Mouse (Mus musculus) heart, postnatal 0 days (tissue): ENCODE results near the gene Sigmar1. TPM values are rescaled to one million over a fixed set of nuclear protein-coding genes. Genes with fewer than 3 reads are reported as not detected.
A peak's percentile ranks its signal among the peaks of the same experiment; 100 is the strongest.

Source experiments
- ATAC-seq: fragments of 200-750 bp; cut with Nextera tagmentation; 2 replicates; pipeline ENCODE4 v1.8.0; 2017; ENCODE audit warnings: low read depth, moderate number of reproducible peaks, moderate library complexity; ENCODE audit not compliant: insufficient read depth
- DNase-seq: peaks from one replicate; pipeline ENCODE4 v3.0.0-alpha.2; 2016; ENCODE audit warnings: low spot score
- H3K27ac ChIP-seq: fragments of 300-500 bp; sonication (generic); 2 replicates; pipeline ENCODE4 v1.5.1; 2014; ENCODE audit warnings: low read depth, mild to moderate bottlenecking
- H3K27me3 ChIP-seq: fragments of 300-500 bp; sonication (generic); 2 replicates; pipeline ENCODE4 v1.6.1; 2014; ENCODE audit warnings: low read length, mixed read lengths; ENCODE audit not compliant: control insufficient read depth, insufficient read depth
- H3K36me3 ChIP-seq: fragments of 300-500 bp; sonication (generic); replicated peaks from 2 replicates; pipeline ENCODE4 v1.6.1; 2014; ENCODE audit warnings: low read length, mixed read lengths; ENCODE audit not compliant: control insufficient read depth, insufficient read depth
- H3K4me1 ChIP-seq: fragments of 300-500 bp; sonication (generic); 2 replicates; pipeline ENCODE4 v1.6.1; 2014; ENCODE audit warnings: antibody characterized with exemption; ENCODE audit not compliant: control insufficient read depth, insufficient read depth
- H3K4me2 ChIP-seq: fragments of 300-500 bp; sonication (generic); 2 replicates; pipeline ENCODE4 v1.6.1; 2014; ENCODE audit warnings: low read depth, mild to moderate bottlenecking, low read length, moderate library complexity
- H3K4me3 ChIP-seq: fragments of 300-500 bp; sonication (generic); 2 replicates; pipeline ENCODE4 v1.5.1; 2014; ENCODE audit warnings: low read depth, low read length
- H3K9ac ChIP-seq: fragments of 300-500 bp; sonication (generic); replicated peaks from 2 replicates; pipeline ENCODE4 v1.6.1; 2014; ENCODE audit warnings: low read depth, low read length, mixed read lengths
- H3K9me3 ChIP-seq: fragments of 300-500 bp; sonication (generic); replicated peaks from 2 replicates; pipeline ENCODE4 v1.6.1; 2016; ENCODE audit warnings: low read length; ENCODE audit not compliant: control insufficient read depth
- CTCF ChIP-seq: IDR thresholded peaks from 2 replicates; pipeline ENCODE4 v1.5.1; 2016; ENCODE audit warnings: antibody characterized with exemption, control low read depth, low read depth
- EP300 ChIP-seq: IDR thresholded peaks from 2 replicates; pipeline ENCODE4 v1.6.1; 2016; ENCODE audit warnings: antibody characterized with exemption, low read depth
- WGBS: fragments of 180-500 bp; shearing (Covaris S2); extraction: QIAGEN DNeasy Blood & Tissue Kit; methylation state at CpG from one replicate; pipeline ENCODE4 v1.1.7; 2014; 5-methylcytosine and 5-hydroxymethylcytosine counted together
- polyA plus RNA-seq: library from polyadenylated mRNA; unstranded; fragments of >200 nt; fragmentation: Nextera tagmentation; extraction: Ambion mirVana; gene quantifications from 2 replicates; pipeline ENCODE4 v1.2.1, GENCODE M21; 2015
- total RNA-seq: library from RNA; depleted of rRNA; stranded (reverse); fragments of >200 nt; gene quantifications from 2 replicates; pipeline ENCODE4 v1.2.3, GENCODE M21; 2014; ENCODE audit warnings: low replicate concordance

Gene Sigmar1
- total and polyA plus RNA-seq, 2 experiments from 2014 or later: 33.4 to 57.4 TPM

GRCm38 (mm10) chr4:41761680-41762079 lies 5.7 kb upstream of the Sigmar1 start:
- no peaks in the 10 kb centered on the region for H3K9me3 ChIP-seq
- H3K4me1 ChIP-seq: peaks cover 32% of the 10 kb centered on the region
- peaks cover 20% of the 10 kb centered on the region for H3K36me3 ChIP-seq
- TF ChIP-seq CTCF (no peak), EP300 (no peak)
- peak overlapping the region; percentile 60 for H3K9ac ChIP-seq
- peak overlapping the region; percentile 52 for H3K4me3 ChIP-seq
- peak overlapping the region; percentile 97 for H3K27ac ChIP-seq
- H3K4me2 ChIP-seq: peak overlapping the region; percentile 74
- no peak for ATAC-seq
- no peaks in the 10 kb centered on the region for H3K27me3 ChIP-seq
- DNase-seq: no peak

- Histone ChIP-seq H3K9me3 (no peaks in the 10 kb centered on the region), H3K4me1 (peaks cover 38% of the 10 kb centered on the region), H3K27ac (peak overlapping the region; percentile 97), H3K4me2 (peak overlapping the region; percentile 74), H3K4me3 (peak overlapping the region; percentile 52), H3K27me3 (no peaks in the 10 kb centered on the region), H3K36me3 (peaks cover 21% of the 10 kb centered on the region), H3K9ac (peak overlapping the region; percentile 60)
- no peak for DNase-seq
- WGBS: 65% methylated on average over 4 of the region's 4 CpGs
- TF ChIP-seq CTCF (no peak), EP300 (no peak)
- 0 out of 2 replicates have a peak, but pooled peaks have one; percentile 4 for ATAC-seq
Measured at GRCm38 (mm10) chr4:41760911-41761310, 5.0 kb upstream of the Sigmar1 start.

GRCm38 (mm10) chr4:41760288-41760721 lies 4.3 kb upstream of the Sigmar1 start:
- TF ChIP-seq CTCF (peak; percentile 35), EP300 (peak; percentile 69; the same call in 1 of the 2 replicates)
- 2% methylated on average over 15 of the region's 15 CpGs for WGBS

GRCm38 (mm10) chr4:41759656-41760287 lies 3.8 kb upstream of the Sigmar1 start:
- Histone ChIP-seq H3K4me1 (peaks cover 40% of the 10 kb centered on the region), H3K4me2 (peak overlapping the region; percentile 74), H3K27me3 (no peaks in the 10 kb centered on the region), H3K27ac (peak overlapping the region; percentile 97), H3K9me3 (no peaks in the 10 kb centered on the region), H3K9ac (peak overlapping the region; percentile 60; the same call in 1 of the 2 replicates), H3K4me3 (peak overlapping the region; percentile 52), H3K36me3 (peaks cover 21% of the 10 kb centered on the region)
- DNase-seq (no peak), ATAC-seq (peak; percentile 12)
- TF ChIP-seq EP300 (peak; percentile 34; the same call in 1 of the 2 replicates), CTCF (no peak)
- WGBS: 10% methylated on average over 6 of the region's 6 CpGs

More at GRCm38 (mm10) chr4:41760288-41760721, 4.3 kb upstream of the Sigmar1 start:
- Histone ChIP-seq H3K4me3 (peak overlapping the region; percentile 52), H3K4me2 (peak overlapping the region; percentile 74), H3K9ac (peak overlapping the region; percentile 60), H3K27me3 (no peaks in the 10 kb centered on the region), H3K4me1 (peaks cover 38% of the 10 kb centered on the region), H3K9me3 (no peaks in the 10 kb centered on the region), H3K36me3 (peaks cover 21% of the 10 kb centered on the region), H3K27ac (peak overlapping the region; percentile 97)
- ATAC-seq (peak; percentile 92), DNase-seq (peak; percentile 97)

- TF ChIP-seq CTCF (0 out of 2 replicates have a peak, but pooled peaks have one; percentile 1), EP300 (no peak)
- DNase-seq: peak; percentile 65
- Histone ChIP-seq H3K36me3 (peaks cover 21% of the 10 kb centered on the region), H3K4me2 (no peak overlapping the region), H3K4me3 (no peak overlapping the region), H3K4me1 (peaks cover 43% of the 10 kb centered on the region), H3K9ac (peak overlapping the region; percentile 60; the same call in 1 of the 2 replicates), H3K9me3 (no peaks in the 10 kb centered on the region), H3K27ac (peak overlapping the region; percentile 97), H3K27me3 (no peaks in the 10 kb centered on the region)
- WGBS: 27% methylated on average over 9 of the region's 9 CpGs
- peak; percentile 1; the same call in 1 of the 2 replicates for ATAC-seq
Measured at GRCm38 (mm10) chr4:41759206-41759605, 3.2 kb upstream of the Sigmar1 start.
